Mouse (Mus musculus): ENCODE measurements around the gene Serpina3i. TPM values are rescaled to one million over a fixed set of nuclear protein-coding genes. Genes with fewer than 3 reads are reported as not detected.

The Serpina3i gene
- polyA plus RNA-seq, 1 experiment from 2014 or later: 0.14 TPM

- no peak overlapping the region for H3K4me3 ChIP-seq (ENCODE audit: low read depth, low read length)
- whole genome bisulfite sequencing: 32% methylated on average over 3 of the region's 3 CpGs
- H3K9ac ChIP-seq (ENCODE audit: low read depth, low read length): no peak overlapping the region
- no peak overlapping the region for H3K4me2 ChIP-seq
- ATAC-seq (replicated peaks; ENCODE audit: low FRiP score) (no peak), DNase-seq (ENCODE audit: low spot score) (no peak)
- no peaks in the 10 kb centered on the region for H3K9me3 ChIP-seq (ENCODE audit: control insufficient read depth, low read length)
- H3K36me3 ChIP-seq (ENCODE audit: control insufficient read depth, insufficient read depth, low read length): no peaks in the 10 kb centered on the region
- no peak overlapping the region for H3K27ac ChIP-seq (ENCODE audit: low read depth, low read length)
- H3K27me3 ChIP-seq (replicated peaks; ENCODE audit: control insufficient read depth, insufficient read depth, low read length): no peaks in the 10 kb centered on the region
- H3K4me1 ChIP-seq (replicated peaks; ENCODE audit: control insufficient read depth, insufficient read depth, low read length): no peaks in the 10 kb centered on the region
These were observed 16.1 kb downstream of the Serpina3i start for GRCm38 (mm10) chr12:104279056-104279435.

DNA sequence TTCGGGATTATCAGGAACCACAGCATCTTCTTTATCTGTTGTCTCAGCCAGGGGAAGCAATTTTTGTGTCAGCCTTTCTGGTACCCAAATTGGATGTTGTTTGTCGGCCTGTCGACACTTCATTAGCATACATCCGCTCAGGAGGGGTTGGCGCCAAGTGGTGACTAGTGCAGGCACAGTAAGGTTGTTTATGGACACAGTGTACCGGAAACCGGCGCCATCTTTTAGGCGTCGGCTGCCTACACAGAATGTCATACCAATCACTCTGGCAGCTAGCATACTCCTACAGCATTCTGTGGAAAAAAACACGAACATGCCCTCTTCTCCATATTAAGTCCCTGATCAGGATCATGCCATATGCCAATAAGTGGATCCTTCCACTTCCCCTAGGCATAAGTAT, 20.5 kb downstream of the Serpina3i start:
- Histone ChIP-seq H3K9ac (ENCODE audit: low read depth, low read length) (no peak overlapping the region), H3K9me3 (ENCODE audit: control insufficient read depth, low read length) (no peaks in the 10 kb centered on the region), H3K36me3 (ENCODE audit: control insufficient read depth, insufficient read depth, low read length) (no peaks in the 10 kb centered on the region), H3K4me3 (ENCODE audit: low read depth, low read length) (no peak overlapping the region), H3K4me1 (replicated peaks; ENCODE audit: control insufficient read depth, insufficient read depth, low read length) (no peaks in the 10 kb centered on the region), H3K27me3 (replicated peaks; ENCODE audit: control insufficient read depth, insufficient read depth, low read length) (no peaks in the 10 kb centered on the region), H3K27ac (ENCODE audit: low read depth, low read length) (no peak overlapping the region), H3K4me2 (no peak overlapping the region)
- DNase-seq (ENCODE audit: low spot score) (no peak), ATAC-seq (replicated peaks; ENCODE audit: low FRiP score) (no peak)
- WGBS: 86% methylated on average over 11 of the region's 11 CpGs

DNA sequence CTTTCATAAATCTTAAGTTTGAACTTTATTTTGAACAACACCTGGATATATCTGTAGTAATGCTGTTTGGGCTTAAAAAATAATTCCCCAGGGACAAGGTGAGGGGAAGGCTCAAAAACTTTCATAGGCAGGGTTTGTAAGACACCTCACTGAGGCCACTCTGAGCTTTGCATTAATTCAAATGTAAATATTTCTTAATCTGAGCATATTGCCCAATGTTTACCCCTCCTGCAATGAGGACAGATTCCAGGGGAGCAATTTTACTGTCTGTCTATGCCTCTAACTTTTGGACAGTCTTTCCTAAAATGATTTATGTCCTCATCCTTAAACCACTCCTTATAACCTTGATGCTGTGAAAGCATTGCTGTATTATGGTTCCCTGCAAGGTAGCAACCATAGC, 25.4 kb downstream of the Serpina3i start:
- no peak overlapping the region for H3K4me2 ChIP-seq
- H3K9me3 ChIP-seq (ENCODE audit: control insufficient read depth, low read length): no peaks in the 10 kb centered on the region
- H3K9ac ChIP-seq (ENCODE audit: low read depth, low read length): no peak overlapping the region
- H3K4me1 ChIP-seq (replicated peaks; ENCODE audit: control insufficient read depth, insufficient read depth, low read length): no peaks in the 10 kb centered on the region
- no peaks in the 10 kb centered on the region for H3K36me3 ChIP-seq (ENCODE audit: control insufficient read depth, insufficient read depth, low read length)
- DNase-seq (ENCODE audit: low spot score) (no peak), ATAC-seq (replicated peaks; ENCODE audit: low FRiP score) (no peak)
- no peaks in the 10 kb centered on the region for H3K27me3 ChIP-seq (replicated peaks; ENCODE audit: control insufficient read depth, insufficient read depth, low read length)
- H3K4me3 ChIP-seq (ENCODE audit: low read depth, low read length): no peak overlapping the region
- no peak overlapping the region for H3K27ac ChIP-seq (ENCODE audit: low read depth, low read length)

- H3K36me3 ChIP-seq (ENCODE audit: control insufficient read depth, insufficient read depth, low read length): no peaks in the 10 kb centered on the region
- H3K9ac ChIP-seq (ENCODE audit: low read depth, low read length): no peak overlapping the region
- ATAC-seq (replicated peaks; ENCODE audit: low FRiP score) (no peak), DNase-seq (ENCODE audit: low spot score) (no peak)
- no peak overlapping the region for H3K27ac ChIP-seq (ENCODE audit: low read depth, low read length)
- no peak overlapping the region for H3K4me3 ChIP-seq (ENCODE audit: low read depth, low read length)
- H3K4me2 ChIP-seq: no peak overlapping the region
- H3K9me3 ChIP-seq (ENCODE audit: control insufficient read depth, low read length): no peaks in the 10 kb centered on the region
- no peaks in the 10 kb centered on the region for H3K4me1 ChIP-seq (replicated peaks; ENCODE audit: control insufficient read depth, insufficient read depth, low read length)
- no peaks in the 10 kb centered on the region for H3K27me3 ChIP-seq (replicated peaks; ENCODE audit: control insufficient read depth, insufficient read depth, low read length)
- WGBS: 37% methylated on average over 4 of the region's 4 CpGs
These were observed 26.9 kb downstream of the Serpina3i start for GRCm38 (mm10) chr12:104289872-104290271.

DNA sequence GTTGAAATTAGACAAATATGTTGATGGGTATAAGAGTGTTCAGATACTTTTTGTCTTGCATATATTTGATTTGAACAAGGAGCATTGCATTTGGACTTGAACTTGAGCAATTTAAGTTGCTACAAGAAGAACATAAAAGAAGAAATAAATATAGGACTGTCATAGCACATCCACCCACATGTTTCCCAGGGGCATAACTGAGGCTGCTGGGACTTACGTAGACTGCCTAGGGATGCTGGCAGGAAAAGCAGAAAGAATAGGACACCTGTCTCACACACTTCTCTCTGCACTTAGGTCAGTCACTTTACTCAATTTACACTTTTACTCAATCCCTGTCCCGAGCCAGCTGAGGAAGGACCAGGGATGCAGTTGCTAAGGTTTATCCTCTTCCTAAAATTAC, 31.0 kb downstream of the Serpina3i start:
- no peaks in the 10 kb centered on the region for H3K9me3 ChIP-seq (ENCODE audit: control insufficient read depth, low read length)
- 87% methylated on average over 2 of the region's 2 CpGs for WGBS
- DNase-seq (ENCODE audit: low spot score) (no peak), ATAC-seq (replicated peaks; ENCODE audit: low FRiP score) (no peak)
- H3K36me3 ChIP-seq (ENCODE audit: control insufficient read depth, insufficient read depth, low read length): no peaks in the 10 kb centered on the region
- H3K4me2 ChIP-seq: no peak overlapping the region
- no peak overlapping the region for H3K9ac ChIP-seq (ENCODE audit: low read depth, low read length)
- H3K4me1 ChIP-seq (replicated peaks; ENCODE audit: control insufficient read depth, insufficient read depth, low read length): no peaks in the 10 kb centered on the region
- no peak overlapping the region for H3K27ac ChIP-seq (ENCODE audit: low read depth, low read length)
- H3K27me3 ChIP-seq (replicated peaks; ENCODE audit: control insufficient read depth, insufficient read depth, low read length): no peaks in the 10 kb centered on the region
- no peak overlapping the region for H3K4me3 ChIP-seq (ENCODE audit: low read depth, low read length)

DNA sequence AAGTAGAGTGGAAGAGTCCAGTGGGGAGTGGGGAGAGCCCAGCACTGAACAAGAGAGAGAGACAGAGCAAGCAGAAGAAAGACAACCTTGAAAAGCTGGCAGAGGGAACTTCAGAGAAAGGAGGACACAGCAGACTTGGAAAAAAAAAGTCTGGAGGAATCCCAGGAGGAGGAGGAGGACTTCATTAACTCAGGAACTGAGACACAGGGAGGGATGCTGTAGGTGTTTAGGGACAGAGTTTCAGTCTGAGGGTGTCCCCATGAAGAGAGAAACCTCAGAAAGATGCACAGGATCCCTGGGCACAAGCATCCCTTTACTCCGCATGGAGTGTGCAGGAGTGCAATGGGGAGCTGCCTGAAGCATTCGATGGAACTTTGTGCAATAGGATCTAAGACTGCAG, 35.1 kb downstream of the Serpina3i start:
- Histone ChIP-seq H3K4me1 (replicated peaks; ENCODE audit: control insufficient read depth, insufficient read depth, low read length) (no peaks in the 10 kb centered on the region), H3K9me3 (ENCODE audit: control insufficient read depth, low read length) (no peaks in the 10 kb centered on the region), H3K4me3 (ENCODE audit: low read depth, low read length) (no peak overlapping the region), H3K9ac (ENCODE audit: low read depth, low read length) (no peak overlapping the region), H3K27me3 (replicated peaks; ENCODE audit: control insufficient read depth, insufficient read depth, low read length) (no peaks in the 10 kb centered on the region), H3K36me3 (ENCODE audit: control insufficient read depth, insufficient read depth, low read length) (no peaks in the 10 kb centered on the region), H3K27ac (ENCODE audit: low read depth, low read length) (no peak overlapping the region), H3K4me2 (no peak overlapping the region)
- DNase-seq (ENCODE audit: low spot score) (no peak), ATAC-seq (replicated peaks; ENCODE audit: low FRiP score) (no peak)
- 90% methylated on average over 2 of the region's 2 CpGs for WGBS

GRCm38 (mm10) chr12:104305991-104306390, 43.1 kb downstream of the Serpina3i start:
- no peak for DNase-seq (ENCODE audit: low spot score)
- no peak overlapping the region for H3K27ac ChIP-seq (ENCODE audit: low read depth, low read length)
- H3K27me3 ChIP-seq (replicated peaks; ENCODE audit: control insufficient read depth, insufficient read depth, low read length): no peaks in the 10 kb centered on the region
- H3K9me3 ChIP-seq (ENCODE audit: control insufficient read depth, low read length): no peaks in the 10 kb centered on the region
- ATAC-seq (replicated peaks; ENCODE audit: low FRiP score): no peak
- no peaks in the 10 kb centered on the region for H3K4me1 ChIP-seq (replicated peaks; ENCODE audit: control insufficient read depth, insufficient read depth, low read length)
- no peak overlapping the region for H3K4me3 ChIP-seq (ENCODE audit: low read depth, low read length)
- WGBS: 75% methylated on average over 4 of the region's 4 CpGs
- H3K9ac ChIP-seq (ENCODE audit: low read depth, low read length): no peak overlapping the region
- H3K4me2 ChIP-seq: no peak overlapping the region
- H3K36me3 ChIP-seq (ENCODE audit: control insufficient read depth, insufficient read depth, low read length): no peaks in the 10 kb centered on the region

DNA sequence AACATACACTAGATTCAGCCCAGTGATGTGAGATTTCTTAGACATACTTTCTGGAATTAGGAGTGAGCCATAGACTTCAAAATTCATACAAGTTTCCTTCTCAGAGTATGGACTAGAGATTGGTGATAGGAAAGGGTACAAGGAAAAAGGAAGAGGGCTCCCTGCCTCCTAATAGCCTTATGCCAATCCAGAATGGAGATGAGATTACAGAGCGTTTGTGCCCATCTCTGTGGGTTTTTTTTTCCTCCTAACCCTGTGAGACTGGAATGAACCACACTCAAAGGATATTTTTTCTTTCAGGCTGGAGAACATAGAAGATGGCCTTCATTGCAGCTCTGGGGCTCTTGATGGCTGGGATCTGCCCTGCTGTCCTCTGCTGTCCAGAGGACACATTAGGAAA, 51.3 kb downstream of the Serpina3i start, which contains the start of gene Serpina3j:
Gene Serpina3j (plus strand): TSS at position 301 of the 400 bp plus-strand sequence.
- H3K4me3 ChIP-seq (ENCODE audit: low read depth, low read length): no peak within 1 kb of the TSS
- H3K9ac ChIP-seq (ENCODE audit: low read depth, low read length): no peak within 1 kb of the TSS
- no peak within 1 kb of the TSS for H3K27ac ChIP-seq (ENCODE audit: low read depth, low read length)
- DNase-seq (ENCODE audit: low spot score) (no peak), ATAC-seq (replicated peaks; ENCODE audit: low FRiP score) (no peak)
- H3K9me3 ChIP-seq (ENCODE audit: control insufficient read depth, low read length): no peaks in the 10 kb centered on the region
- no peaks in the 10 kb centered on the region for H3K4me1 ChIP-seq (replicated peaks; ENCODE audit: control insufficient read depth, insufficient read depth, low read length)
- 76% methylated on average over 1 of the region's 1 CpGs for WGBS
- no peaks in the 10 kb centered on the region for H3K36me3 ChIP-seq (ENCODE audit: control insufficient read depth, insufficient read depth, low read length)
- H3K4me2 ChIP-seq: no peak within 1 kb of the TSS
- no peaks in the 10 kb centered on the region for H3K27me3 ChIP-seq (replicated peaks; ENCODE audit: control insufficient read depth, insufficient read depth, low read length)

Data from liver, embryonic 11.5 days (tissue).